Mouse (Mus musculus): ENCODE measurements around the gene Slc44a2.

Slc44a2 gene

GRCm38 (mm10) chr9:21370876-21371275 is 50.4 kb downstream of the Slc44a2 start:
- DNase-seq (ENCODE audit: low read depth in 1 of 2, low spot score in 2 of 2): no peak

- DNase-seq (ENCODE audit: low read depth in 1 of 2, low spot score in 2 of 2): no peak
Observed at GRCm38 (mm10) chr9:21372508-21372907, 52.0 kb downstream of the Slc44a2 start.

- no peak for DNase-seq (ENCODE audit: low read depth in 1 of 2, low spot score in 2 of 2)
Observed at GRCm38 (mm10) chr9:21379195-21379594, 58.7 kb downstream of the Slc44a2 start.

- no peak for DNase-seq (ENCODE audit: low read depth in 1 of 2, low spot score in 2 of 2)
Observed at GRCm38 (mm10) chr9:21380868-21381267, 60.4 kb downstream of the Slc44a2 start.

- no peak for DNase-seq (ENCODE audit: low read depth in 1 of 2, low spot score in 2 of 2)
Observed at GRCm38 (mm10) chr9:21383966-21384365, 63.5 kb downstream of the Slc44a2 start.

GRCm38 (mm10) chr9:21392646-21393175 is 72.2 kb downstream of the Slc44a2 start:
- no peak for DNase-seq (ENCODE audit: low read depth in 1 of 2, low spot score in 2 of 2)

- no peak for DNase-seq (ENCODE audit: low read depth in 1 of 2, low spot score in 2 of 2)
Observed at GRCm38 (mm10) chr9:21395692-21396091, 75.2 kb downstream of the Slc44a2 start.

- DNase-seq (ENCODE audit: low read depth in 1 of 2, low spot score in 2 of 2): no peak
Observed at GRCm38 (mm10) chr9:21397170-21397569, 76.7 kb downstream of the Slc44a2 start.

GRCm38 (mm10) chr9:21401042-21401441 is 80.5 kb downstream of the Slc44a2 start:
- no peak for DNase-seq (ENCODE audit: low read depth in 1 of 2, low spot score in 2 of 2)

GRCm38 (mm10) chr9:21402764-21403253 is 82.3 kb downstream of the Slc44a2 start:
- DNase-seq (ENCODE audit: low read depth in 1 of 2, low spot score in 2 of 2): no peak

- DNase-seq (ENCODE audit: low read depth in 1 of 2, low spot score in 2 of 2): no peak
Observed at GRCm38 (mm10) chr9:21403745-21404144, 83.2 kb downstream of the Slc44a2 start.

All from monocyte, adult 2 months (primary cell).